Mouse (Mus musculus) testis, postnatal 14 days (tissue): ENCODE data around the gene Atxn7.
"Not testable (repeated sequence)": the region's sequence is repeated elsewhere in the genome, so short reads cannot be mapped to it uniquely, and the experiment has no call there.

ENCODE experiments used
- DNase-seq: peaks from one replicate; pipeline ENCODE4 v3.0.0; 2021; ENCODE audit warnings: low spot score

Gene Atxn7

DNA sequence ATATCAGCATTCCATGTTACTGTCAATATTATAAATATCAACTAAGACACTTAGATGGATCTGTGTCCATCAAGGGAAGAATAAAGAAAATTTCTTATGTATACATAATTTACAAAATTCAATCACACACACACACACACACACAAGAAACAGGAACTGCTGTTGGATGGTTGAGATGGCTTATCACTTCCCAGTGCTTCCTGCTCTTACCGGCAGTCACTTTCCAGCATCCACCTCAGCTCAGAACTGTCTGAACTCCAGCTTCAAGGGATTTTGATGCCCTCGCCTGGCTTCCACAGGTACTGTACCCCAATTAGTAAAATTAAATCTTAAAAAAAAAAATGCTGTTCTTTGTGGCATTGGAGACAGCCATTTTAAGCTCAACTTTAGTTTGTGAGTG, 27.2 kb downstream of the Atxn7 start:
- no peak for DNase-seq

DNA sequence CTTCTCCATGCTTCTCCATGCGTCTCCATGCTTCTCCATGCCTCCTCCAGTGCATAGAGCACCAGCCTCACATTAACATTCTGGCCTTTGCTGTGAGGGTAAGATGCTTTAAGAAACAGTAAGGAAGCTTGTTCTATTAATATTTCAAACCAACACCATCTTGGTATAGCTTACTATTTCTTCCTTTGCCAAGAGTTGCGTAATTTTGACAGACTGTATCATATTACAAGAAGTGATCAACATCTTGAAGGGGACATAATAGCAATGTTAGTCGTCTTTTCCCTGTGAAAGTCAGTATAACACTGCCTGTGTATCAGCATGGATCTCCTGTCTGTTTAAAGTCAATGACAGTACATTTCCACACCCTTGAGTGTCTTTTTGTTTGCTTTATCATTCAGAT, 29.5 kb downstream of the Atxn7 start:
- no peak for DNase-seq

GRCm38 (mm10) chr14:13995206-13996097, 34.2 kb downstream of the Atxn7 start:
- DNase-seq = peak; percentile 9

- DNase-seq = no peak
Measured at GRCm38 (mm10) chr14:14002771-14003170, 41.5 kb downstream of the Atxn7 start.

DNA sequence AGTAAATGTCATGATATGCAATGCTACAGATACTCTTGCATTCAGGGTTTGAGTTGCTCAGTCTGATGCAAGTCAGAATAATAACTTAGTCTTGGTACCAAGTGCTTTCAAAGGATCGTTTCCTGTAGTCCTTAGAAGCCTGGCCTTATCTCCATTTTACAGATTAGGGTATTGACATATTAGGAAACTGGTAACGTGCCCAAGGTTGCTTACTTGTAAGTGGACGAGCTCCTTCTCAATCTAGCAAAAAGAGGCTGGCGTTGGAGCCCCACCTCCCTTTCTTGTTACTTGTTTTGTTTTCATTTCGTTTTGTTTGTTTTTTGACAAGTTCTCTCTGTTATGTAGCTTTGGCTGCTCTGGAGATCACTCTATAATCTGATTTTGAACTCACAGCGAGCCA, 48.5 kb downstream of the Atxn7 start:
- peak; percentile 12 for DNase-seq

DNA sequence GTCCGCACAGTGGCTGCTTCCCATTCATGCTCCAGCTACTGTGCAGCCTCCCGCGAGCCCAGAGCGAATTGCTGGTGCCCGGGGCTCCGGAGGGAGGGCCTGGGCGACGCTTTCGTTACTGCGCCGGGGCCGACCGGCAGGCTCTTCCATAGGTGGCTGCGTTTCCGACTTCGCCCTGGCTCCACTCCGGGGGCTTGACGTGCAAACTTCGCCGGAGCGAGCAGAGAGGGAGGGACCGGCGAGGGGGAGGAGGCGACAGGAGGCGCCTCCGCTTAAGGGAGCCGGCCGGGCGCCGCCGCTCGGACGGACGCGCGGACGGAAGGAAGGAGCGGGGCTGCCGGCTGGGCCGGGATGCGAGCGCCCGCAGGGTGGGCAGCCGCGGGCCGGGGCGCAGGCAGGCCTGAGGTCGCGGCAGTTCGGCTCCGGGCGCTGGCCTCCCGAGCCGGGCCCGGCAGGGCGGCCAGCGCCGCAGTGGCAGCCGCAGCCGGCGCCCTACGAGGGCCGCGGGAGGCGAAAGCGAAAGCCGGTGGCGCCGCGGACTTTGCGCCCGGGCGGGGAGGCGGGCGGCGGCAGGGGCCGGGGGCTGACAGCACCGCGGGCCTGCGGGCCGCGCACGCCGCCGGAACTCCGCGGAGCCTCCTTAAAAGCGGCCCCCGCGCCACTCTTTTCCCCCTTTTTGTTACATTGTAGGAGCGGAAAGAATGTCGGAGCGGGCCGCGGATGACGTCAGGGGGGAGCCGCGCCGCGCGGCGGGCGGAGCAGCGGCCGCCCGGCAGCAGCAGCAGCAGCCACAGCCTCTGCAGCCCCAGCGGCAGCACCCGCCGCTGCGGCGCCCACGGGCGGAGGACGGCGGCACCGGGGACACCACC, 51.4 kb downstream of the Atxn7 start:
- peak; percentile 87 for DNase-seq

DNA sequence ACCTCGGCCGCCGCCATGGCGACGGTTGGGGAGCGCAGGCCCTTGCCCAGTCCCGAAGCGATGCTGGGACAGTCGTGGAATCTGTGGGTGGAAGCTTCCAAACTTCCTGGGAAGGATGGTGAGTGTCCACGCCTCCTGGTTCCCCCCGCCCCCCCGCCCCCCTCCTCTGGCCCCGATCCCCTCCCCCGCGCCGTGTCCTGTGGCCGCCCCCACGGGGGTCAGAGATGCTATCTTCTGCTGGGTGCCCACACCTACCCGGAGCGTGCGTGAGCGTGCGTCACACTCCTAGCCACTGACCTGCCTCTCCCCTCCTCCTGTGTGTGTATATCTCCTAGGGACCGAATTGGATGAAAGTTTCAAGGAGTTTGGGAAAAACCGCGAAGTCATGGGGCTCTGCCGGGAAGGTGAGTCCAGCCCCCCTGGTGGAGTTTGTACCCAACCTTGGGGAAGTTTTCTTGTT, 52.0 kb downstream of the Atxn7 start:
- peak; percentile 65 for DNase-seq

DNA sequence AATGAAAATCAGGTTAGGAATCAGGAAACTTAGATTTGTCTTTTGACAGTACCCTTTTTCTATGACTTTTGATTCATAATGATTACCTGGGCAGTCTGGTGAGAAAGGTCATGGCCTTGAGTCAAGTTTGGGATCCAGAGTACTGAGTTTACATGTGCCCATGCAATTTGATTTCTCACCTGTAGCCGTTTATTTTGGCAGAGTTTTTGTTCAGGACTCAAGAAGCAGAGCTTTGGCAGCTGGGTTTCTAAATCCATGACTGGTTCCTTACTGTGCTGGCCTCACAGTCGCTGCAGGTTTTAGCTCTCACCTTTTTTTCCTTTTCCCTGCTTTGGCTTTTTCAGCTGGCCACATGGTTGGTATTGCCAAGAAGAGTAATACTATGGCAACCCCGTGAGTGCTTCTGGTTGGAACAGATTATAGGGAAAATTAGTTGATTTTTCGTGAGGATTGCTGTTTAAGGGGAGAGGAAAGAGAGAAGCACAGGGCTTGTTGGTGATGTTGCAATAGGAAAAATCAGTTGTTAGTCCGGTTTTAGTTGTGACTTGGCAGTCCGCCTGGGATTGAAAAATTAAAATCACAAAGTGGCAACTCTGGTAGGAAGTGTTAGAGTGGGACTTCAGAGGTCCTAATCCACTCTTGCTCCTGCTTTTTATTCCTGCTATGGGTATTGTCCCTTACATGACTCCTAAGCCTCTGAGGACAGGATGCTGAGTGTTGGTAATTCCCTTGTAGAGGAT, 53.6 kb downstream of the Atxn7 start:
- DNase-seq = no peak

DNA sequence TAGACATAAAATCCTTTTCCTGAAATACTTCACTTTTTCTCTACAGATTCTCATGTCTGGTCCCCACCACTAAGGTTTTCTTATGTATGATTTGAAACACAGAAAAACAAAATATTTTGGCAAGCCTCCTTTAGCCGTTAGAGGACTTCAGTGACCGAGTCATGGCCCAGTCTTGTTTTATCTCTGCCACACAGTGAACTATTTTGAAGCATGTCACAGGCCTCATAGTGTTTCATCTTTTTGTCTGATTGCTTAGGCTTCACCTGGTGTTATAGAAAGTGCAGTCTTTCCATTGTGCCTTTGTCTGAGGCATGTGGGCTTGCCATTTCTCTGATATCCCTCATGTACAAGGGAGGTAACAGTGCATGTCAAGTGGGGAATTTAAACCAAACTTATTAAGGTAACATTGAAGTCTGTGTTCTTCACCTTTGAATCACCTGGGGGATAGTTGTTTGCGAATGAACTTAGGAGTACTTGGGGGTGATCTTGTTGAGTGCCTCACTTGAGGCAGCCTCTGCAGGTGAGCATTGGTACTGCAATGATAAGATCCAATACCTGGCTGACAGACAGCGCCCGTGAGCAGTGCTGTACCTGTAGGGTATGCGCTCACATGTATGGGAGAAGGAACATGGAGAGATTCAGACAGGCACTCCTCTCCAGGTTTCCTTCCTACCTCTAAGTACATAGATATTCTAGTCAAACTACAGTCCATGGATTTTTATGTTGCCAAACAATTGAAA, 58.1 kb downstream of the Atxn7 start:
- DNase-seq = no peak

GRCm38 (mm10) chr14:14021244-14021643, 60.0 kb downstream of the Atxn7 start:
- DNase-seq = no peak

DNA sequence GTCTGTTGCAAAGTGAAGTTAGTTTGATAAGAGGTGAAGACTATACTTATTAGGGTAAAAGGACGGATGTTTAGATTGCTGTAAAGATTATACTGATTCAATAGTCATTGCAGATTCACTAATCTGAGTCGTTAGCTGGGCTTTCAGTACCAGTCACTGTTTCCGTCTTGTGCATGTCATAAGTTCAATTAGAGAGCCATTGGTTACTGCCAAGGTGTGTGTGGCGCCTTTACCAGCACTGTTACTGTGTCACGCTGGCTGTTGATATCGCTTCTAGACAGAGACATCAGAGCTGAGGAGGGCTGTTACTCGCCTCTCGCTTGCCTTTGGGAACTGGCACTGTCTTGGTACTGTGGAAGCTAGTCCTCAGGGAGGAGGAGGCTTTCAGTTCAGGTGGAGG, 64.6 kb downstream of the Atxn7 start:
- DNase-seq = no peak

GRCm38 (mm10) chr14:14030621-14031020, 69.4 kb downstream of the Atxn7 start:
- DNase-seq = no peak

- no peak for DNase-seq
Measured at GRCm38 (mm10) chr14:14032842-14033241, 71.6 kb downstream of the Atxn7 start.

DNA sequence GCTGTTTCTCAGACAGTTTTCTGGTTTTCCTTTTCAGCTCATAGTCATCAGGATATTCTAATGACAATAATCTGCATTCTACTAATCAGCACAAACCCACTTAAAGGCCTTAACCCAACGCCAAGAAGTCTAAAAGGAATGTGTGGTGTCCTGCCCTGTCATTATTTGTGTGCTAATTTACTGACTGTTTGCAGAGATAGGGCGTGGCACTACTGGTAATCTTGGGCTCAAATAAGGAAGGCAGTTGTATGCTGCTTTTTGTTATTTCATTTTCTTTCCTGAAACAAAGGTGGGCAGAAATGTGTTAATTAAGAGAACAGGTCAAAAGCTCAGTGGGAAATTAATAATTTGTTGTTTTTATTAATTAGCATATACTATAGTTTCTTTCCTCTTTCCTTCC, 75.1 kb downstream of the Atxn7 start:
- DNase-seq = no peak

- DNase-seq = no peak
Measured at GRCm38 (mm10) chr14:14038233-14038632, 77.0 kb downstream of the Atxn7 start.

DNA sequence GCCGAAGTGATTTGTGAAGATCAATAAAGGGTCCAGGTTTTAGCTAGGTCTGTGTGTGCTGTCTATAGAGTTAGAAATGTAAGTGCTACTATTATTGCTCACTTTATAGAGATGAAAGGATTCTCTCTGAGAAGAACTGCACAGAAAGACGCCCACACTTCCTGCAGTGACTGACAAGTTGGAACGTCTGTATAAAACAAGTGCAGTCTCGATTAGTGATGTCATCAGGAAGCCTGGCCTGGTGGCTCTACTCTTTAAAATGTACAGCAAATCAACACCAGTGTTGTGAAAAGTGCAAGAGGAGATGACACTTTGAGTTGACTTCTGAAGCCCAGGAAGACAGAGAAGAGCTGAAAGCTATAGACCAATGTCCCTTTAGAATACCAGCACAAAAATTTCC, 81.1 kb downstream of the Atxn7 start:
- DNase-seq = no peak

DNA sequence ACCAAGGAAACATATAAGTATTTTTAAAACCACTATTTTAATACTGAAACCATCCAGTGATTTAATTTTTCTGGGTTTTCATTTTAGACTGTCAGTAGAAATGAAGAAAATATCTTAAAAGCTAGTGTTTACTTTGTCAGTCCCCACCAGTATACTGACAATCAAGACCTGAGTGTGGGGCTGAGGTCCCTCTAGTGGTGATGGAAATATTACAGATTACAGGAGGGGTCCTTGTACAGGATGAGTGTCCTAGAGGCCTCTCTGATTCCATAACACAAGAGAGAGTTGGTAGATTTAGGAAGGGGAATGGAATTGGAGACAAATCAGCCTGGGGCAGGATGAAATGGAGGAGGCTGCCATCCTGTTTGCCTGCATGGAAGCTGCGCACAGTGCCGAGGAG, 93.1 kb downstream of the Atxn7 start:
- no peak for DNase-seq

- not testable (repeated sequence) for DNase-seq
Measured at GRCm38 (mm10) chr14:14059606-14060005, 98.4 kb downstream of the Atxn7 start.

DNA sequence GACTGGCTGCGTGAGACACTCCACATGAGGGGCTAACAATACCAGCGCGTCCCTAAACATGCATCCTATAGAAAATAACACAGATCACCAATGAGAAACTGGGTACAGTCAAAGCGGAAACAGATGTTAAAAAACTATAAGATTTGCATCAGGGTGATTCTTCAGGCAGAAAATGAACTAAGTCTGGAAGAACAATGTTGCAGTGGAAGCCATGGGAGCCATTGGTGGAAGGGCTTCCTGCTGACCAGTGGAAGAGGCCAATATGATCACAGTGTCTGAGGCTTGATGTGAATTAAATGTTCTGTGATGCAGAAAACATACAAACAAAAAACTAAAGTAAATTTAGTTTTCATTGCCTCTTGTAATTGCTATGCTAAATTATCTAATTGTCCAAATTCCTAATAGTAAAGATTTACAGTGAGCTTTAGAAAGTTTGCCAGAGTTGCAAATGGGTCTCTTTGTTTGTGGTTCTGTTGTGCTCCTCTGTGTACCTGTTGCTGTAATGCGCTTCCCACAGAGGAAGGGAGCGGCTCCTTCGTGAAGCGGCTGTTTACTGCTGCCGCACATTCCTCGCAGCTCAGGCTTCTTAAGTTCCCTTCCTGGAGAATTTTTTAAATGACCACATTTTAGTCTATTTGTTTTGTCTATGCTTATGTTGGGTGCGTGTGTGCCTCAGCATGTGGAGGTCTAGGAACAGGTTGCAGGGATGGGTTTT, 101.4 kb downstream of the Atxn7 start:
- DNase-seq = no peak

- DNase-seq = no peak
Measured at GRCm38 (mm10) chr14:14063382-14063781, 102.1 kb downstream of the Atxn7 start.
